Comparison of ENCODE assay signal across 10 mouse cellular contexts in genomic region chr7:49527495-49527894, GRCm38 (mm10).
A peak's percentile ranks its signal among the peaks of the same experiment; 100 is the strongest.
DNase-seq lines count a peak whose midpoint lies in the region; ATAC-seq lines count a peak whose summit lies in the region.
"Had no signal": no experiment of that assay in that cellular context is flagged by ENCODE, and none has a peak within 500 bp of the region (broad histone marks: within the 10 kb centered on the region; RNA-seq: fewer than 3 reads in every experiment).

No protein-coding gene starts in this region.

- H3K27ac ChIP-seq in embryonic facial prominence, embryonic 13.5 days: peak overlapping the region; percentile 76
- H3K27ac ChIP-seq in limb, embryonic 12.5 days: peak overlapping the region; percentile 73
- H3K27ac ChIP-seq: hindbrain, postnatal 0 days had no signal

- no peaks in the 10 kb centered on the region for H3K36me3 ChIP-seq in embryonic facial prominence, embryonic 13.5 days
- H3K36me3 ChIP-seq in limb, embryonic 12.5 days: no peaks in the 10 kb centered on the region

- peak; percentile 52 for DNase-seq in kidney, adult 11 months
- no peak for DNase-seq in kidney, adult 8-10 months
- DNase-seq in ES-CJ7 (ENCODE audit: low read depth, low spot score): peak; percentile 25
- DNase-seq in left cerebral cortex, adult 8-10 months (ENCODE audit: low spot score in 2 of 2): no peak
- DNase-seq in ovary, postnatal 10 days (ENCODE audit: low spot score): no peak
- DNase-seq in cerebellum, postnatal 25 days: no peak
- DNase-seq: midbrain, embryonic 14.5 days had no signal

- H3K4me2 ChIP-seq in embryonic facial prominence, embryonic 13.5 days: peak overlapping the region; percentile 35; the same call in 1 of the 2 replicates
- H3K4me2 ChIP-seq in limb, embryonic 12.5 days: peak overlapping the region; percentile 17

- WGBS in embryonic facial prominence, embryonic 13.5 days: 13% methylated on average over 4 of the region's 4 CpGs
- 19% methylated on average over 4 of the region's 4 CpGs for WGBS in limb, embryonic 12.5 days

- no peaks in the 10 kb centered on the region for H3K9me3 ChIP-seq in embryonic facial prominence, embryonic 13.5 days
- H3K9me3 ChIP-seq in limb, embryonic 12.5 days: no peaks in the 10 kb centered on the region

- no peak for ATAC-seq in embryonic facial prominence, embryonic 13.5 days (ENCODE audit: insufficient number of reproducible peaks, insufficient read depth, low FRiP score, low TSS enrichment, low read depth)
- no peak for ATAC-seq in limb, embryonic 12.5 days (ENCODE audit: insufficient number of reproducible peaks, insufficient read depth, low FRiP score, low TSS enrichment, low read depth)
- ATAC-seq: hindbrain, postnatal 0 days had no signal

- H3K4me3 ChIP-seq in embryonic facial prominence, embryonic 13.5 days: 0 out of 2 replicates have a peak overlapping the region, but pooled peaks have one; percentile 7
- H3K4me3 ChIP-seq in limb, embryonic 12.5 days (replicated peaks): no peak overlapping the region

- H3K4me1 ChIP-seq in embryonic facial prominence, embryonic 13.5 days: peaks cover 48% of the 10 kb centered on the region
- H3K4me1 ChIP-seq in limb, embryonic 12.5 days (replicated peaks): peaks cover 56% of the 10 kb centered on the region

- peaks cover 6% of the 10 kb centered on the region; the same call in 1 of the 2 replicates for H3K27me3 ChIP-seq in embryonic facial prominence, embryonic 13.5 days
- 0 out of 2 replicates have a peak, but pooled peaks cover 2% of the 10 kb centered on the region for H3K27me3 ChIP-seq in limb, embryonic 12.5 days

- 0 out of 2 replicates have a peak overlapping the region, but pooled peaks have one; percentile 44 for H3K9ac ChIP-seq in embryonic facial prominence, embryonic 13.5 days
- no peak overlapping the region for H3K9ac ChIP-seq in limb, embryonic 12.5 days (replicated peaks)

Comparison
In these comparisons a context has a peak if more than half of its experiments do, and no peak if none do; other contexts are left out.
1. DNase-seq: peak in kidney, adult 11 months (single experiment) and ES-CJ7 (single experiment); none in kidney, adult 8-10 months (0 of 2), left cerebral cortex, adult 8-10 months (0 of 2), ovary, postnatal 10 days (single experiment) and cerebellum, postnatal 25 days (0 of 2).